Mouse (Mus musculus): ENCODE results near the gene Dnm3.

- no peak for TF ChIP-seq POLR2A (IDR thresholded peaks at IDR 0.05; ENCODE audit: insufficient read depth, low read depth, low read length)
- no peak for TF ChIP-seq CTCF (IDR thresholded peaks at IDR 0.05)
These were observed 424.6 kb downstream of the Dnm3 start for GRCm38 (mm10) chr1:162053186-162053585.

Measured in heart, adult 2 months (tissue).